Mouse (Mus musculus): ENCODE measurements around the gene Ep400. TPM values are rescaled to one million over a fixed set of nuclear protein-coding genes. Genes with fewer than 3 reads are reported as not detected.

The Ep400 gene
- total RNA-seq (2021) = 10 to 100 TPM; 53.3 to 58.7 TPM

DNA sequence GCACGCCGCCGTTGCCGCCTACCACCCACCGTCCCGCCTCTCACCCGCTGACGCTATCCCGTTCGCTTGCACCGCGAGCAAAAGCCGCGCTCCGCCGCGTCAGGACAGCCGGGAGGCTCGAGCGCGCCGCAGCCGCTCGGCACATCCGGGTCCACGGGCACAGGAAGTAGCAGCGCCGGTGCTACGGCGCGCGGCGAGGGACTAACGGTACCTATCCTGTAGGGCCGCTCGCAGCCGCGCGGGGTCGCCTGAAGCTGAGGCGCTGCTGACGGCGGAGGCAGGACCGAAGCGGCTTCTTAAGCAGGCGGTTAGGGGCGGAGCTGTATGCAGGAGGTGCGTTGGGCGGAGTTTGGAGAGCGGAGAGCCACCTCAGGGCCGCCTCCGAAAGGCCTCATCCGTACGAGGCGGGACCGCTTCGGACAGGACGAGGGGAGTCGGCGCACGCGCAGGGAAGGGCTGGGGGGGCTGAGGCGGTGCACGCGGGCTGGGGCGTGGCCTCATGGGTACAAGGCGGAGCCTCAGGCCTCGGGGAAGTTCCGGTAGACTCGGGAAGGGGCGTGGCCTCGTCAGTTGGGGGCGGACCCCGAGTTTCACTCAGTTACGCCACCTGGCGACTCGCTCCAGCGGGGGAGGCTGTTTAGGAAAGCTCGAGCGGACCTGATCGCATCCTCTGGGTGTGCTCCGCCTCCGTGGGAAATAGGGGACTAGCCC is at the start of gene Ep400:
Gene Ep400, minus strand, starts transcription at position 270 of the 711 bp plus-strand sequence.
- DNase-seq = peak; percentile 100
- intact Hi-C loops (cut with DNase I) = no loop called here

DNA sequence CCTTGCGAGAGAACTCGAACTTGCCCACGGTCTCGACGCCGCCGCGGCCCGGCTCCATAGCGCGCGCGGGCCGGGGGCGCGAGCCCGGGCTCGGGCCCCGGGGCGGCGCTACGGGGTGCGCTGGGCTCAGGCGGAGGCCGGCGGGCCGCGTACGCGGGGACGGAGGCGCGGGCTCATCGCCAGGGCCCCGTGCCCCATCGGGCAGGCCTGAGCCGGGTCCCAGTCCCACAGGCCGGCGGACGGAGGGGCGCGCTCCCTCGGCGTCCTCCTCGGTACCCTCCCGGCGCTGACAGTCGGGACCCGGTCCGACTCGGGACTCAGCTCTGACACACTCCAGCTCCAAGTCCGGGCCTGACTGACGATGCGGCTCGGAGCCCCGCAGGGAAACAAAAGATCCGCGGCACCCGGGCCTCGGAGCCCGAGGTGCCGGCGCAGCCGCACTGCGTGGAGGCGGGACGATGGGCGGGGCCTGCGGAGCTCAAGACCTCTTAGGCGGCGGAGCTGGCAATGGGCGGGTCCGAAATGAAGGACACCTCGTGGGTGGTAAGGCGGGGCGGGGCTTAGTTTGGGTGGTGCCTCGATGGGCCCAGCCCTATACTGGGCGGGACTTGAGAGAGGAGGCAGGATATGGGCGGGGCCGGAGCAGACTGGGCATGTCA is 39.3 kb upstream of the Ep400 start, which contains the start of gene Ulk1:
Gene Ulk1, minus strand, starts transcription at position 431 of the 659 bp plus-strand sequence.
- DNase-seq = peak; percentile 100
- intact Hi-C loops (cut with DNase I) = no loop called here

DNA sequence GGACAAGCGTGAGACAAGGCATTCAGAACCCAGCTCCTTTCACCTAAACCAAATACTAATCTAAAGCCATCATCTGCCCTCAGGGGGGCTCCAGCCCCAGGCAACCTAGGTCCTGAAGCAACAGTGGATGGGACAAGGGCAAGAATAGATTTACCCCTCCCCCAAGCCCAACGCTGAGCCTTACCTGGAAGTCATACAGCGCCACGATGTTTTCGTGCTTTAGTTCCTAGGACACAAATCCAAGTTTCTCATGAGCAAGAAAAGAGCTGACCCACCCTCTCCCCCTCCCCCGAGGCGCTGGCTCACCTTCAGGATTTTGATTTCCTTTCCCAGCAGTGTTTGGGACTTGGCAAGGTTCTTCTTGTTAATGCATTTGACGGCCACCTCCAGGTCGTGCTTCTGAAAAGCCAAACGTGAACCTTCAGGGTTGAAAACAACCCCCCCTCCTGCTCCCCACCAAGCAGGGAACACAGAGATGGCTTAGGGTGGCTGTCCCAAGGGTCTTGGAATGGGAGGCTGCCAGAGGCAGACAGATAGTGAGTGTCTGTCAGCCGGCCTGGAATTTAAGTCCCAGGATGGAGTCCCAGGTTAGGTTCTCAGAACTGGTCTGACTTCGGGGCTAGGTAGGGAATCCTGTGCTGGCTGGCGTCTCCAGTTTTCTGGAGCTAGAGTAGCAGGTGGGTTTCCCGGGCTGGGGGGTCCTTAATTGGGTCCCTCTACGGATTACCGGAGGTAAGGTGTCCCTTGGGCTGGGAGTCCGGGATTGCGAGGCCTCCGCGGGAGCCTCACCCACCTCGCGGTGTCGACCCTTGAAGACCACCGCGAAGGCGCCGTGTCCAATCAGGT is 38.5 kb upstream of the Ep400 start:
- intact Hi-C loops (cut with DNase I) = no loop called here
- peak; percentile 48 to 57 for DNase-seq

DNA sequence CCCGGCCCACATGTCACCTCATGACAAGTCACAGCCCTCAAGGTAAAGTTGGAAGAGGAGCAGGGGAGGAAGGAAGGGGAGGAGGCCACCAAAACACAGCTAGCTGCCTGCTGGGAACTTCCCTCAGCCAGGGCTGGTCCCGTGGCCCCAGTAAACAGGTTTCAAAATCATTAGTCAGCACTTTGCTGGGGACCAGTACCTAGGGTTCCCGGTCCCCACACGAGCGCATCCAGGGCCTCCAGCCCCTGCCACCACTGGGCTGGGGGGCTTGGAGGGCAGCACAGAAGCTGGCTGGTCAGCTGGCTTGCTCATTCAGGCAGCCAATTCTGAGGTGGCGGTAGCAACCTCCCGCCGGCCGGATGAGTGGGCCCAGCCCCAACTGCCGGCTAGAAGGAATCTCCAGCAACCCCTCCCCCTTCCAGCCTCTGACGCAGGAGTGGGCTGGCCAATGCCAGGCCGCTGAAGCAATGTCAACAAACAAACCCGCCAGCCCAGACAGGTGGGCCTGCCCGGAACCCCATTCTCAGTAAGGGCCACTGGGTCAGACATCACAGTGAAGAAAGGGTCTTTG is 37.6 kb upstream of the Ep400 start:
- intact Hi-C loops (cut with DNase I) = no loop called here
- DNase-seq = peak; percentile 94

DNA sequence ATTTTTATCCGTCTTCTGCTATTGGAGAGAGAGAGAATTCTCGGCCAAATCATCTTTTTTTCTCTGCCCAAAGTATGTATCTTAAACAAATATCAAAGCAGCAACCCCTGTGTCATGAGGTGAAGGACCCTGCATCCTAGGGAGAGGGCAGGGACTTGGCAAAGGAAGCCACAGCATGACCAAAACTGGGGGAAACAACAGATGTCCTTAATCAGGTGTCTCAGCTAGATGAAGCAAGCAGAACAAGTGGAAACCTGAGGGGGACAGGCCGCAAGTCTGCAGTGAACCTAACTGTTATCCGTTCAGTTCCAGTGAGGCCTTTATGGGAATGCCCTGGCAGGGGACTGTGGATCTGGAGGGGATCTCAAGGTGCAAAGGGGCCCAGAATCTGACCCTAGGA is 36.9 kb upstream of the Ep400 start:
- intact Hi-C loops (cut with DNase I) = no loop called here
- no peak for DNase-seq

DNA sequence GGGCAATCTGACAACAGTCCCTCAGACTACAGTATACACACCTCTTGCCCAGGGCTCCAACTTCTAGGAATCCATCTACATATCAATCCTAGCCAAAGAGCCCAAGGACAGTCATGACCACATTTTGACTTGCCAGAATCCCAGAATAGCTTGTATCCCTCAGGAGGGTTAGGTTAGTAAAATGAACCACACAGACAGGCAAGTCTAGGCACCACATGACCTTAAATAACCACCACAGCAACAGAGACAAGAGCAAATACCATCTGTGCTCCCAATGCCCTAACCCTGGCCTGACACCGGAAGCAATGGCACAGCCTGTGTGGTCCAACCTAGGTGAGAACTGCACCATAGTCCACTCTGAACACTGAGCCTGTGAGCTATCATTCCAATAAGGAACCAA is 36.2 kb upstream of the Ep400 start:
- intact Hi-C loops (cut with DNase I) = no loop called here
- peak in 1 of 2 experiments; percentile 35 for DNase-seq

DNA sequence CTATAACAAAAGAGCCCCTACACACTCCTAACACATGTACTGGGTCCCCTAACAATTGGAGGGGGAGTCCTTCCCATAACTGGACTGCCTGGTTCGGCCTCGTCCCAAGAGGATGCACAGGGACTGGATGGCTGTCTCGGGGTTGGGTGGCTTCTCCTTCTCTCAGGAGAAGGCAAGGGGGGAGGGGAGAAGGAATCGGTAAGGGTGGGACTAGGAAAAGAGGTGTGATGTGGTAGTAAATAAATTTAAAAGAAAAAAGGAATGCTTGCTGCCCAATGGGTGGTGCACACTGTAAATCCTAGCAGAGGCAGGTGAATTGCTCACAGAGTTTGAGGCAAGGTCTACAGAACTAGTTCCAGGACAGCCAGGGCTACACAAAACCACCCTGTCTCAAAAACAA is 35.6 kb upstream of the Ep400 start:
- intact Hi-C loops (cut with DNase I) = no loop called here
- DNase-seq = no peak

DNA sequence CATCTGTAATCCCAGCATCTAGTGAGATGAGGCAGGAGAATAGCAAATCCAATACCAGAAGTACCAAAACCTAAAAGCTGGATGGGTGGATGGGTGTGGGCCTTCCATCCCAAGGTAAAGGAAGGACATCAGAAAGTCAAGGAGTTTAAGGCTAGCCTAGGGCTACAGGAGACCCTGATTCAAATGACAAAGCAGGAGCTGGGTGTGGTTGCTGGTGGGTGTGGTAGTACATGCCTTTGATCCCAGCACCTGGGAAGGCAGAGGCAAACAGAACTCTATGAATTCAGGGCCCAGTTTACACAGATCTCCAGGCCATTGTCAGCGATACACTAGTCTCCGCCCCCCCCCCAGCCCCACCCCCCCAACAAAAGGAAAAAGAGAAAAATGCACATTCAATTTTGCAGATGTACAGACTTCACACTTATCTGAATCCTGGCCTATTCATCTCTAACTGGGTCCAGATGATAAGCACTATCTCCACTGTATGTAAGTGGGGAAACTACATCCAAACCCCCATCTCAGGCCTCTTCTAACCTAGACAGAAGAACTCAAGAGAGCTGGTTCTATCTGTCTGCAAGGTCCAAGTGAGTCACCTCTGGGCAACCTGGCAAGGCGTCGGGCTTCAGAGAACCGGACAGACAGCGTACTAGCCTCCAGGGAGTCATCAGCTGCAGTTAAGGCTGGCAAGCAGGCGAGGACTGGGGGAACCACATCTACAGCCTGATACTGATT is 33.7 kb upstream of the Ep400 start:
- intact Hi-C loops (cut with DNase I) = no loop called here
- DNase-seq = peak in 1 of 2 experiments; percentile 25

DNA sequence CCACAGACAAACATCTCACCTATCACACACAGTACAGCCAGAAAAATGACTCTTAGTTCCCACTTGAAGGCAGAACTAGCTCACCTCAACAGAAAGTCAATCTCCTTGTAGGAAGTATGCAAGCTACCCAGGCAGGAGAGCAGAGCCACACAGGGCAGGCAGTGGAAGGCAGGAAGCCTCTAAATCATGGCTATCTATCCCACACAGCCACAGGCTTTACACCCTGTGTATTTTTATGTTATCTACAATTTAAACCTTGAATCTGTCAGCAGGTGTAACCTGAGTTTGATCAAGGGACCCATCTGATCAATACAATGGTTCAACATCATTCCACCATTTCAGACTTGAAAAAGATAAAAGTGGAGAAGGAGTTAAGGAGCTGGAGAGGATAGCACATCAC is 32.3 kb upstream of the Ep400 start:
- intact Hi-C loops (cut with DNase I) = no loop called here
- DNase-seq = no peak

DNA sequence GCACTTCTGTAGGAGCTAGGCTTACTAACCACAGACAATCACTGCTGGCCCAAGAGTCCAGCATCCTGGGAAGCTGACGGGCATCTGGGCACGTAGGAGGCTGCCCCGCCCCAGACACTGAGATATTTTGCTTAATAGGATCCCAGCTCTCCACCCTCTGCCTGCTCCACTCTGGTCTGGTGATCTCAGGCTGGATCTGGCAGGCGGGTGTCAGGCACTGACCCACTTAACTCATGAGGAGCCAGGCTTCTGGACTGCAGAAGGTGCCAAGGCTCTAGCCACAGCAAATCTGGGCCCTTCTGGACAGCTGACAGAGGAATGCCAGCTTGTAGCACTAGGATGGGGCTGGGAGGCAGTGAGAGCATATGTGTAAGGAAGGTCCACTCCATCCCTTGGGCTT is 31.7 kb upstream of the Ep400 start:
- DNase-seq = peak; percentile 47 to 67
- intact Hi-C loops (cut with DNase I) = no loop called here

DNA sequence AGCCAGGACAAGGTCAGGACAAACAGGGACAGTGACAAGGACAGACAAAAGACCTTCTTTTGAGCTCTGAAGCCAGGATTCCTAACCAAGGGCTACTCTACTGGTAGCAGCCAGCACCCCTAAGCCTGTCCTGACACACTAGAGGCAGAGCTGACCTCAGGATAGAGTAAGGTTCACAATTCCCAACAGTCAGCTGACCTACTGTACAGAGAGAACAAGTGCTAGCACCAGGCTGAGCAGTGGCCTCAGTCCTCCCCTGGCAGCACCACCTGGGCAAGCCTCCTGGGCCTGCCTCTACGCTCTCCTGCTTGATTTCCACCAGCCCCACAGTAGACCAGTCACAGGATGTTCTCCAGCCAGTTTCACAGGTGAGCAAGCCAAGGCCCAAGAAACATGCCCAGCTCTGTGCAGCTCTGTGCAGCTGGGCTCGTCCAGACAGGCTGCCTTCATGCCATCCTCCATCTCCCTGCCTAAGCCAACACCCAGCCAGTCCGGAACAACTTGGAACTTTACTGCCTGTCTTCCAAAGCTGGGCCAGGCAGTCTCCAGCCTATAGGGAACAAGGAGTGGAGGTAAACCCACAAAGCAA is 30.6 kb upstream of the Ep400 start:
- no peak for DNase-seq
- intact Hi-C loops (cut with DNase I) = no loop called here

DNA sequence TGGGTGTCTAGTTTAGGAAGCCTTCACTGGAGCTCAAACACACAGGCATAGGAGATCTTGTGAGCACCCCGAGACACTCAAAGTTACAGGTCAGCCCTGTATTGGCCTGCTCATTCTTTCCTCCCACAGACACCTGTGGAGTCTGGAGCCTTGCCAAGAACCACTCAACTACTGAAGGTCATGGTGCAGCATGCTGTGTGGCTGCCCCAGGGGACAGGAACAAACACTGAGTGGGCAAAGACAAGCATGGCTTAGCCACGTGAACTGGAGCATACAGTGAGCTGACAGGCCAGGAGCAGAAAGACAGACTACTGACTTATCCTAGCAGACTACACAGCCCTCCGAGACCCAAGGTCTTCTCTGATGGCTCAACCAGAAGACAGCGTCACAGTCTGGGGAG is 27.2 kb upstream of the Ep400 start:
- DNase-seq = peak; percentile 57 to 62
- intact Hi-C loops (cut with DNase I) = no loop called here

DNA sequence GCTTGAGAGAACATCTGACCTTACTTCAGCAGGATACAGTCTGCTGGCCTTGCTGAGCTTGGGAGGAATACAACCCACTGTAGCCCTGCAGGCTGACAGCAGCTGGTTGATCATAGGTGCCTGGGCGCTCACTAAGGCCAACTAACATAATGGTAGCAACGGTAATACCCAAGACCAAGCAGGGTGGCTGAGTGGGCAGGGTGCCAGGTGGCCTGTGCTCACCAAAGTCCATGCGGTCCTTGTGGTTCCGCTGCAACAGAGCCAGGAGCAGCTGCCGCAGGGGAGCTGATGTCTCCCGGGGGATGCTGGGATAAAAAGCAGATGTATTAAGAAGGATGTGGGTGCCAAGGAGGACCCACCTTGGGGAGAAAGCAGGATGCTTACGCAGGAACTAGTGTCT is 23.8 kb upstream of the Ep400 start:
- intact Hi-C loops (cut with DNase I) = no loop called here
- DNase-seq = no peak

DNA sequence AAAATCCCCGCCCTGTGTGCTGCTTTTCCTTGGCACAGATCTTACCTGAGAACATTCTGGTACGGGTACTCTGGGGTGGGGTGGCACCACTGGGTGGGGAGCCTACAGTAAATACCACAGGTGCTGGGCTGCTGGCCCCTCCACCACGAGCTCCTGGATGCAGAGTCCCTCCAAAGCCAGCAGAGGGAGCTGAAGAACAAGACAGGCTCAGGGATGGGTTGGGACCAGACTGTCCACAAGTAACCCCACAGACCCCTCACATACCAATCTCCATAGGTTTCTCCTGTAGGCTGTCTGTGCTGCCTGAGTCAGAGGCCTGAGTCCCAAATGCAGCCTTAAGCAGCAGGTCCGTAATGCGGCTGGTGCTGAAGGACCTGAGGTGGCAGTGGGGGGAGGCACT is 18.2 kb upstream of the Ep400 start:
- DNase-seq = peak; percentile 61 to 79
- intact Hi-C loops (cut with DNase I) = loop anchor here (2.0 to 5.0 kb wide), 2 partner anchors 134 to 469 kb away; no protein-coding TSS in a partner anchor

DNA sequence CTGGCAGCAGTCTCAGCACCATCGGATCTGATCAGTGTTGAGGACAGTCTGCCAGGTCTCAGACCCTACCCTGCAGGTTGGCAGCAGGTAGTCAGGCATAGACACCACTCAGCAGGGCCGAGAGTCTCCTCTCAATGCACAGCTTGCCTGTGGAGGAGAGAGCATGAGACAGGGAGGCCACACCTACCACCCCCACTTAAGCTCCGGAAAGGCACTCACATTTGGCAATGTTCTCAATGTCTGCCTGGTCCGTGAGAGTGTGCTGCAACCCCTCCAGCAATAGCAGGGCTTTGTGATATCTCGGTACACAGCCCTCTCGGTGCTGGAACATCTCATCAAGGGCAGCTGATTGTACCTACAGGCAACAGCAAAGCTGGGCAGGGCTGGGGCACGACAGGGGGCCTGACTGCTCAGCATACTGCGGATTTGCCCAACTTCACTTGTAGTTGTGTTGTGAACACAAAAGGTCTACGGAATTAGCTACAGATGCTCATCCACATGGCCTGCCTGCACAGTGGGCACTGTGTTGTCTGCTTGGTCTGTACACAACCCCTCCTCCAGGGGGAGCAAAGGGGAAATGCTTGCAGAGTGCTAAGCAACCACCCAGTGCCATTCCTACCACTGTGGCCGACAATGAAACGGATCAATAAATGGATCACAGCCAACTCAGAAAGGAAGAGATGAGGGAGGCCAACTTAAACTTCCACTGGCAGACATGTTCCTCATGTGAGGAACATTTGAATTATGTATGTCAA is 15.7 kb upstream of the Ep400 start:
- intact Hi-C loops (cut with DNase I) = loop anchor here (5.0 kb wide), 1 partner anchor 471 kb away; no protein-coding TSS in a partner anchor
- DNase-seq = peak in 1 of 2 experiments; percentile 48

DNA sequence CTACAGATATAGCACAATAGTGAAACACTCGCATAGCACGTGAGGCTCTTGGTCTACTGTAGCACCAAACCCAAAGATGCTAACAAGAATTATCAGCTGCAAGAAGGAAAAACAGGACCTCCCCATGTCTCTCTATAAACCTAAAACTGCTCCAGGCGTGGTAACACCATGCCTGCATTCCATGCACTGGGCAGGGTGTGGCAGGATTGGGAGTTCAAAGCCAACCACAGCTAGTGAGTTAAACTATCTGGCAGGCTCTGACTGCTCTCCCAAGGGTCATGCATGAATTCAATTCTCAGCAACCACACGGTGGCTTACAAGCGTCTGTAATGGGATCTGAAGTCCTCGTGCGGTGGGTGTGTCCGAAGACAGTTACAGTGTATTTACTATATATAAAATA is 12.6 kb upstream of the Ep400 start:
- intact Hi-C loops (cut with DNase I) = loop anchor here (5.0 kb wide), 1 partner anchor 54 kb away; the partner anchor contains the start of genes Chek2 and Hscb
- DNase-seq = no peak

DNA sequence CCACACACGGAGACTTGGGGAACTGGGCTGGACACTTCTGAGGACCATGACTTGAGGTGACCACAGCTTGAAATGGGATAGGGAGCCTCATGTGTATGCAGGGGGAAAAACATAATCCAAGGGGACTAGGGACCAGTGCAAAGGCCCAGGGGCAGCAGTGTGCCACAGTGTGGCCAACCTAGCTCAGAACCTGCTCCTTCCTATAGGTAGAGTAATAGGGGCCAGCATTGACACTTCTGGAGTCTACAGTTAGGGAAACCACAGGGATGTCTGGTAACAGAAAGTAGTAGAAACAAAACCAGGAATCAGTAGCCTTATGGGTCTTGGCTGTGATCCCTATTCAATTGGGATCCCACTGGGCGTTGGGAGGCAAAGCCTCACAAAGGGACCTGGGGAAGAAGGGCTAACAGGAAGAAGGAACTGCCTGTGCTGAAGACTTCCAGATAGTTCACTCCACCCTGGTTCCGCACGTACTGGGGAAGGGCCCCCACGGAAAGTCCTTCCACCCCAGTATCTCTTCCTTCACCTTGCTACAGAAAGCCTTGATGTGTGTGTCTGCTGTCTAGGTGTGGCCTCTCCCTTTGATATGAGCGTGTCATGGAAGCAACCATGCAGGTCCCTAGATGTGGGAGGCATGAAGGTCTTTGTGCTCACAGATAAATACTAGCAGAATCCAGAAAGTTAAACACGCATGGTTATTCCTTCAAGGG is 11.2 kb upstream of the Ep400 start:
- intact Hi-C loops (cut with DNase I) = loop anchor here (5.0 kb wide), 1 partner anchor 56 kb away; the partner anchor contains the start of genes Chek2 and Hscb

More for the DNA sequence above, 11.2 kb upstream of the Ep400 start:
- no peak for DNase-seq
